Mouse (Mus musculus): ENCODE measurements around the gene Slc30a6. TPM values are rescaled to one million over a fixed set of nuclear protein-coding genes. Genes with fewer than 3 reads are reported as not detected.

Gene Slc30a6
- polyA plus RNA-seq, 1 experiment = 10.5 TPM

- WGBS = 61% methylated on average over 2 of the region's 2 CpGs
- Histone ChIP-seq H3K4me1 (ENCODE audit: control insufficient read depth, insufficient read depth, low read length) (peaks cover 1% of the 10 kb centered on the region; the same call in 1 of the 2 replicates), H3K4me3 (replicated peaks; ENCODE audit: control insufficient read depth, low read depth, low read length) (no peak overlapping the region), H3K27ac (ENCODE audit: control insufficient read depth, insufficient read depth, low read depth, low read length, poor library complexity) (no peak overlapping the region)
- TF ChIP-seq POLR2A (IDR thresholded peaks at IDR 0.05; ENCODE audit: borderline replicate concordance, control insufficient read depth, low read depth, low read length) (no peak), CTCF (IDR thresholded peaks at IDR 0.05; ENCODE audit: control insufficient read depth, insufficient read depth, low read length) (no peak)
Measured at GRCm38 (mm10) chr17:74397173-74397572, 1.8 kb downstream of the Slc30a6 start.

GRCm38 (mm10) chr17:74402486-74403222, 7.2 kb downstream of the Slc30a6 start:
- TF ChIP-seq POLR2A (IDR thresholded peaks at IDR 0.05; ENCODE audit: borderline replicate concordance, control insufficient read depth, low read depth, low read length) (no peak), CTCF (IDR thresholded peaks at IDR 0.05; ENCODE audit: control insufficient read depth, insufficient read depth, low read length) (no peak)
- Histone ChIP-seq H3K4me1 (ENCODE audit: control insufficient read depth, insufficient read depth, low read length) (no peaks in the 10 kb centered on the region), H3K27ac (ENCODE audit: control insufficient read depth, insufficient read depth, low read depth, low read length, poor library complexity) (no peak overlapping the region), H3K4me3 (replicated peaks; ENCODE audit: control insufficient read depth, low read depth, low read length) (no peak overlapping the region)
- 91% methylated on average over 12 of the region's 12 CpGs for WGBS

- TF ChIP-seq CTCF (IDR thresholded peaks at IDR 0.05; ENCODE audit: control insufficient read depth, insufficient read depth, low read length) = no peak
- TF ChIP-seq POLR2A (IDR thresholded peaks at IDR 0.05; ENCODE audit: borderline replicate concordance, control insufficient read depth, low read depth, low read length) = no peak
- Histone ChIP-seq H3K27ac (ENCODE audit: control insufficient read depth, insufficient read depth, low read depth, low read length, poor library complexity) (no peak overlapping the region), H3K4me1 (ENCODE audit: control insufficient read depth, insufficient read depth, low read length) (no peaks in the 10 kb centered on the region), H3K4me3 (replicated peaks; ENCODE audit: control insufficient read depth, low read depth, low read length) (no peak overlapping the region)
- WGBS = 89% methylated on average over 8 of the region's 8 CpGs
Measured at GRCm38 (mm10) chr17:74406487-74406886, 11.1 kb downstream of the Slc30a6 start.

GRCm38 (mm10) chr17:74409722-74410121, 14.3 kb downstream of the Slc30a6 start:
- Histone ChIP-seq H3K27ac (ENCODE audit: control insufficient read depth, insufficient read depth, low read depth, low read length, poor library complexity) (no peak overlapping the region), H3K4me1 (ENCODE audit: control insufficient read depth, insufficient read depth, low read length) (no peaks in the 10 kb centered on the region; the same call in 1 of the 2 replicates), H3K4me3 (replicated peaks; ENCODE audit: control insufficient read depth, low read depth, low read length) (no peak overlapping the region)
- WGBS = 78% methylated on average over 4 of the region's 4 CpGs
- TF ChIP-seq CTCF (IDR thresholded peaks at IDR 0.05; ENCODE audit: control insufficient read depth, insufficient read depth, low read length) (no peak), POLR2A (IDR thresholded peaks at IDR 0.05; ENCODE audit: borderline replicate concordance, control insufficient read depth, low read depth, low read length) (no peak)

- TF ChIP-seq POLR2A (IDR thresholded peaks at IDR 0.05; ENCODE audit: borderline replicate concordance, control insufficient read depth, low read depth, low read length) (no peak), CTCF (IDR thresholded peaks at IDR 0.05; ENCODE audit: control insufficient read depth, insufficient read depth, low read length) (no peak)
- no peak overlapping the region for H3K4me3 ChIP-seq (replicated peaks; ENCODE audit: control insufficient read depth, low read depth, low read length)
- no peaks in the 10 kb centered on the region; the same call in 1 of the 2 replicates for H3K4me1 ChIP-seq (ENCODE audit: control insufficient read depth, insufficient read depth, low read length)
- 85% methylated on average over 8 of the region's 8 CpGs for WGBS
- no peak overlapping the region for H3K27ac ChIP-seq (ENCODE audit: control insufficient read depth, insufficient read depth, low read depth, low read length, poor library complexity)
Measured at GRCm38 (mm10) chr17:74413324-74413723, 17.9 kb downstream of the Slc30a6 start.

GRCm38 (mm10) chr17:74414671-74415070, 19.3 kb downstream of the Slc30a6 start:
- Histone ChIP-seq H3K4me3 (replicated peaks; ENCODE audit: control insufficient read depth, low read depth, low read length) (no peak overlapping the region), H3K4me1 (ENCODE audit: control insufficient read depth, insufficient read depth, low read length) (no peaks in the 10 kb centered on the region; the same call in 1 of the 2 replicates), H3K27ac (ENCODE audit: control insufficient read depth, insufficient read depth, low read depth, low read length, poor library complexity) (no peak overlapping the region)
- 10% methylated on average over 1 of the region's 1 CpGs for whole genome bisulfite sequencing
- TF ChIP-seq CTCF (IDR thresholded peaks at IDR 0.05; ENCODE audit: control insufficient read depth, insufficient read depth, low read length) = no peak
- TF ChIP-seq POLR2A (IDR thresholded peaks at IDR 0.05; ENCODE audit: borderline replicate concordance, control insufficient read depth, low read depth, low read length) = no peak

GRCm38 (mm10) chr17:74416841-74417360, 21.5 kb downstream of the Slc30a6 start:
- TF ChIP-seq CTCF (IDR thresholded peaks at IDR 0.05; ENCODE audit: control insufficient read depth, insufficient read depth, low read length) = no peak
- no peak for TF ChIP-seq POLR2A (IDR thresholded peaks at IDR 0.05; ENCODE audit: borderline replicate concordance, control insufficient read depth, low read depth, low read length)
- no peak overlapping the region for H3K27ac ChIP-seq (ENCODE audit: control insufficient read depth, insufficient read depth, low read depth, low read length, poor library complexity)
- no peak overlapping the region for H3K4me3 ChIP-seq (replicated peaks; ENCODE audit: control insufficient read depth, low read depth, low read length)
- no peaks in the 10 kb centered on the region; the same call in 1 of the 2 replicates for H3K4me1 ChIP-seq (ENCODE audit: control insufficient read depth, insufficient read depth, low read length)
- WGBS = 87% methylated on average over 8 of the region's 8 CpGs

GRCm38 (mm10) chr17:74418171-74418570, 22.8 kb downstream of the Slc30a6 start:
- Histone ChIP-seq H3K4me1 (ENCODE audit: control insufficient read depth, insufficient read depth, low read length) (no peaks in the 10 kb centered on the region; the same call in 1 of the 2 replicates), H3K27ac (ENCODE audit: control insufficient read depth, insufficient read depth, low read depth, low read length, poor library complexity) (no peak overlapping the region), H3K4me3 (replicated peaks; ENCODE audit: control insufficient read depth, low read depth, low read length) (no peak overlapping the region)
- WGBS = 90% methylated on average over 4 of the region's 4 CpGs
- TF ChIP-seq POLR2A (IDR thresholded peaks at IDR 0.05; ENCODE audit: borderline replicate concordance, control insufficient read depth, low read depth, low read length) (no peak), CTCF (IDR thresholded peaks at IDR 0.05; ENCODE audit: control insufficient read depth, insufficient read depth, low read length) (no peak)
